8 mouse cellular contexts compared by ENCODE assay signal in genomic region chr5:138195463-138195862, GRCm38 (mm10). TPM values are rescaled to one million over a fixed set of nuclear protein-coding genes. Genes with fewer than 3 reads are reported as not detected.
DNase-seq lines count a peak whose midpoint lies in the region; ATAC-seq lines count a peak whose summit lies in the region.

No protein-coding gene starts in this region.

- no peaks in the 10 kb centered on the region for H3K27me3 ChIP-seq in heart, embryonic 15.5 days
- no peaks in the 10 kb centered on the region for H3K27me3 ChIP-seq in embryonic facial prominence, embryonic 14.5 days (replicated peaks; ENCODE audit: control insufficient read depth, insufficient read depth, low read length)
- H3K27me3 ChIP-seq in intestine, embryonic 16.5 days (replicated peaks; ENCODE audit: control insufficient read depth, insufficient read depth, low read length) = no peaks in the 10 kb centered on the region

- ATAC-seq in heart, embryonic 15.5 days (replicated peaks; ENCODE audit: insufficient number of reproducible peaks, insufficient read depth, low FRiP score, low read depth) = no peak
- ATAC-seq in embryonic facial prominence, embryonic 14.5 days (ENCODE audit: low read depth) = no peak
- ATAC-seq in intestine, embryonic 16.5 days = no peak
- peak; percentile 42; the same call in 1 of the 2 replicates for ATAC-seq in monocyte, adult 5-6 weeks (replicated peaks; ENCODE audit: insufficient number of reproducible peaks, low FRiP score, low TSS enrichment, poor library complexity, severe bottlenecking)

- DNase-seq in heart, adult 8-10 months (ENCODE audit: low spot score) = no peak
- DNase-seq in embryonic facial prominence, embryonic 14.5 days (ENCODE audit: low spot score) = no peak
- DNase-seq in cerebellum, adult 11-12 months = no peak
- DNase-seq in gastrocnemius, adult 8-10 months (ENCODE audit: low spot score in 2 of 2) = no peak
- DNase-seq in testis, postnatal 10 days (ENCODE audit: low spot score) = no peak

- H3K27ac ChIP-seq in heart, embryonic 15.5 days = peak overlapping the region; percentile 85
- H3K27ac ChIP-seq in embryonic facial prominence, embryonic 14.5 days (replicated peaks; ENCODE audit: low read depth, low read length) = no peak overlapping the region
- no peak overlapping the region for H3K27ac ChIP-seq in intestine, embryonic 16.5 days (ENCODE audit: low read length)

- WGBS in heart, embryonic 15.5 days = 69% methylated on average over 7 of the region's 7 CpGs
- 71% methylated on average over 7 of the region's 7 CpGs for WGBS in embryonic facial prominence, embryonic 14.5 days
- 74% methylated on average over 7 of the region's 7 CpGs for WGBS in intestine, embryonic 16.5 days

- peak overlapping the region; percentile 69 for H3K4me3 ChIP-seq in heart, embryonic 15.5 days
- peak overlapping the region; percentile 78 for H3K4me3 ChIP-seq in embryonic facial prominence, embryonic 14.5 days (ENCODE audit: low read depth, low read length)
- H3K4me3 ChIP-seq in intestine, embryonic 16.5 days (ENCODE audit: low read length) = peak overlapping the region; percentile 69

- H3K4me1 ChIP-seq in heart, embryonic 15.5 days (replicated peaks) = peaks cover 16% of the 10 kb centered on the region
- peaks cover 10% of the 10 kb centered on the region; the same call in 1 of the 2 replicates for H3K4me1 ChIP-seq in embryonic facial prominence, embryonic 14.5 days (ENCODE audit: control insufficient read depth, insufficient read depth, low read length)
- 0 out of 2 replicates have a peak, but pooled peaks cover 3% of the 10 kb centered on the region for H3K4me1 ChIP-seq in intestine, embryonic 16.5 days (ENCODE audit: control insufficient read depth, insufficient read depth, low read length)

- peak overlapping the region; percentile 78 for H3K9ac ChIP-seq in heart, embryonic 15.5 days
- H3K9ac ChIP-seq in embryonic facial prominence, embryonic 14.5 days (ENCODE audit: low read depth, low read length) = peak overlapping the region; percentile 87
- peak overlapping the region; percentile 83; the same call in 1 of the 2 replicates for H3K9ac ChIP-seq in intestine, embryonic 16.5 days (ENCODE audit: low read depth, low read length)

- peak overlapping the region; percentile 95 for H3K4me2 ChIP-seq in heart, embryonic 15.5 days
- H3K4me2 ChIP-seq in embryonic facial prominence, embryonic 14.5 days (ENCODE audit: low read depth, low read length) = peak overlapping the region; percentile 97
- peak overlapping the region; percentile 91 for H3K4me2 ChIP-seq in intestine, embryonic 16.5 days (ENCODE audit: low read depth, low read length)

- 0 out of 2 replicates have a peak, but pooled peaks cover 4% of the 10 kb centered on the region for H3K36me3 ChIP-seq in heart, embryonic 15.5 days
- H3K36me3 ChIP-seq in embryonic facial prominence, embryonic 14.5 days (ENCODE audit: control insufficient read depth, insufficient read depth, low read length) = peaks cover 24% of the 10 kb centered on the region
- no peaks in the 10 kb centered on the region for H3K36me3 ChIP-seq in intestine, embryonic 16.5 days (ENCODE audit: control insufficient read depth, insufficient read depth, low read length)

- no peaks in the 10 kb centered on the region for H3K9me3 ChIP-seq in heart, embryonic 15.5 days (replicated peaks)
- no peaks in the 10 kb centered on the region for H3K9me3 ChIP-seq in embryonic facial prominence, embryonic 14.5 days (ENCODE audit: control insufficient read depth, low read length)
- no peaks in the 10 kb centered on the region for H3K9me3 ChIP-seq in intestine, embryonic 16.5 days (ENCODE audit: control insufficient read depth, low read length)

RNA-seq across cellular contexts. Expression of gene Mblac1, which starts 1.3 kb away (rescaled TPM):
- polyA plus RNA-seq in heart, embryonic 15.5 days (2015; fragmentation: Nextera tagmentation; extraction: Ambion mirVana) = 5.1 and 6.7 TPM in 2 replicates
- 1 to 10 TPM; 1.8 to 4.3 (median 2.4) TPM for total RNA-seq in heart, adult 8-10 months (2022)
- polyA plus RNA-seq in embryonic facial prominence, embryonic 14.5 days (2014; fragmentation: Nextera tagmentation; extraction: Ambion mirVana) = 7.4 and 7.5 TPM in 2 replicates
- polyA plus RNA-seq in intestine, embryonic 16.5 days (2015; fragmentation: Nextera tagmentation; extraction: Ambion mirVana) = 5.7 and 7.0 TPM in 2 replicates
- 1.1 TPM in 1 of 3 replicates, not detected in the others for total RNA-seq in monocyte, adult 5-6 weeks (2017)
- total RNA-seq in gastrocnemius, adult 8-10 months (2022) = 1 to 10 TPM; 1.5 to 2.3 (median 1.8) TPM

RNA-seq across cellular contexts. Expression of gene Cnpy4, which starts 8.2 kb away (rescaled TPM):
- polyA plus RNA-seq in heart, embryonic 15.5 days (2015; fragmentation: Nextera tagmentation; extraction: Ambion mirVana) = 18.8 and 27.3 TPM in 2 replicates
- 1 to 10 TPM; 4.9 to 7.0 (median 5.9) TPM for total RNA-seq in heart, adult 8-10 months (2022)
- polyA plus RNA-seq in embryonic facial prominence, embryonic 14.5 days (2014; fragmentation: Nextera tagmentation; extraction: Ambion mirVana) = 54.0 and 57.4 TPM in 2 replicates
- 29.9 and 33.7 TPM in 2 replicates for polyA plus RNA-seq in intestine, embryonic 16.5 days (2015; fragmentation: Nextera tagmentation; extraction: Ambion mirVana)
- 38.5 to 45.5 TPM (median 43.7 TPM) in 3 replicates for total RNA-seq in monocyte, adult 5-6 weeks (2017)
- total RNA-seq in gastrocnemius, adult 8-10 months (2022) = 1 to 10 TPM; 1.9 to 3.6 (median 2.2) TPM

RNA-seq across cellular contexts. Expression of gene Taf6, which starts 8.2 kb away (rescaled TPM):
- 54.4 and 61.7 TPM in 2 replicates for polyA plus RNA-seq in heart, embryonic 15.5 days (2015; fragmentation: Nextera tagmentation; extraction: Ambion mirVana)
- 10 to 100 TPM; 32.6 to 34.7 (median 34.2) TPM for total RNA-seq in heart, adult 8-10 months (2022)
- 70.4 and 75.8 TPM in 2 replicates for polyA plus RNA-seq in embryonic facial prominence, embryonic 14.5 days (2014; fragmentation: Nextera tagmentation; extraction: Ambion mirVana)
- polyA plus RNA-seq in intestine, embryonic 16.5 days (2015; fragmentation: Nextera tagmentation; extraction: Ambion mirVana) = 64.5 and 69.2 TPM in 2 replicates
- 14.3 to 27.3 TPM (median 19.1 TPM) in 3 replicates for total RNA-seq in monocyte, adult 5-6 weeks (2017)
- total RNA-seq in gastrocnemius, adult 8-10 months (2022) = 10 to 100 TPM; 33.9 to 42.1 (median 36.6) TPM

RNA-seq across cellular contexts. Expression of gene Mcm7, which starts 23.2 kb away (rescaled TPM):
- 91.8 and 123 TPM in 2 replicates for polyA plus RNA-seq in heart, embryonic 15.5 days (2015; fragmentation: Nextera tagmentation; extraction: Ambion mirVana)
- 10 to 100 TPM in 1 of 4 experiments, 1 to 10 TPM in 3; 7.2 to 11.5 (median 8.2) TPM for total RNA-seq in heart, adult 8-10 months (2022)
- 120 and 138 TPM in 2 replicates for polyA plus RNA-seq in embryonic facial prominence, embryonic 14.5 days (2014; fragmentation: Nextera tagmentation; extraction: Ambion mirVana)
- polyA plus RNA-seq in intestine, embryonic 16.5 days (2015; fragmentation: Nextera tagmentation; extraction: Ambion mirVana) = 128 and 147 TPM in 2 replicates
- total RNA-seq in monocyte, adult 5-6 weeks (2017) = 53.2 to 96.5 TPM (median 70.8 TPM) in 3 replicates
- total RNA-seq in gastrocnemius, adult 8-10 months (2022) = 1 to 10 TPM; 6.1 to 8.2 (median 6.8) TPM

RNA-seq across cellular contexts. Expression of gene Ap4m1, which starts 23.7 kb away (rescaled TPM):
- polyA plus RNA-seq in heart, embryonic 15.5 days (2015; fragmentation: Nextera tagmentation; extraction: Ambion mirVana) = 10.4 and 13.9 TPM in 2 replicates
- 10 to 100 TPM in 1 of 4 experiments, 1 to 10 TPM in 3; 6.0 to 11.3 (median 7.6) TPM for total RNA-seq in heart, adult 8-10 months (2022)
- polyA plus RNA-seq in embryonic facial prominence, embryonic 14.5 days (2014; fragmentation: Nextera tagmentation; extraction: Ambion mirVana) = 17.5 and 18.9 TPM in 2 replicates
- 16.7 and 17.1 TPM in 2 replicates for polyA plus RNA-seq in intestine, embryonic 16.5 days (2015; fragmentation: Nextera tagmentation; extraction: Ambion mirVana)
- 26.2 to 32.8 TPM (median 27.0 TPM) in 3 replicates for total RNA-seq in monocyte, adult 5-6 weeks (2017)
- total RNA-seq in gastrocnemius, adult 8-10 months (2022) = 10 to 100 TPM in 1 of 4 experiments, 1 to 10 TPM in 3; 7.2 to 10.6 (median 7.5) TPM
